Mouse (Mus musculus) bone marrow, adult 2 months (tissue): ENCODE measurements at regions not wholly inside any gene's neighbourhood (a gene's known extent, or its start where the extent isn't known, plus 50 kb on each side); places are given as distances from the start of the nearest gene placed in this dataset.

ENCODE experiments used
- H3K27ac ChIP-seq: fragments of 200-500 bp; 2 replicates; pipeline ENCODE4 v1.5.1; 2012; ENCODE audit warnings: low read depth, mild to moderate bottlenecking, control low read depth, inconsistent platforms, low read length; ENCODE audit not compliant: control insufficient read depth, poor library complexity, insufficient read depth
- H3K4me1 ChIP-seq: fragments of 200-500 bp; 2 replicates; pipeline ENCODE4 v1.6.1; 2011; ENCODE audit warnings: low read length; ENCODE audit not compliant: control insufficient read depth, insufficient read depth
- H3K4me3 ChIP-seq: fragments of 200-500 bp; replicated peaks from 2 replicates; pipeline ENCODE3; 2011; ENCODE audit warnings: mild to moderate bottlenecking, low read depth, low read length, control low read depth; ENCODE audit not compliant: control insufficient read depth
- CTCF ChIP-seq: fragments of 200-500 bp; IDR thresholded peaks from 2 replicates; pipeline ENCODE4 v1.5.1; 2011; ENCODE audit warnings: low read length, control low read depth; ENCODE audit not compliant: control insufficient read depth, insufficient read depth
- POLR2A ChIP-seq: fragments of 200-500 bp; IDR thresholded peaks from 2 replicates; pipeline ENCODE4 v1.6.1; 2011; ENCODE audit warnings: low read depth, mild to moderate bottlenecking, control low read depth, low read length, borderline replicate concordance; ENCODE audit not compliant: control insufficient read depth
- WGBS: fragments of 180-500 bp; shearing (Covaris S2); methylation state at CpG from one replicate; pipeline ENCODE4 v1.1.7; 2018; 5-methylcytosine and 5-hydroxymethylcytosine counted together

DNA sequence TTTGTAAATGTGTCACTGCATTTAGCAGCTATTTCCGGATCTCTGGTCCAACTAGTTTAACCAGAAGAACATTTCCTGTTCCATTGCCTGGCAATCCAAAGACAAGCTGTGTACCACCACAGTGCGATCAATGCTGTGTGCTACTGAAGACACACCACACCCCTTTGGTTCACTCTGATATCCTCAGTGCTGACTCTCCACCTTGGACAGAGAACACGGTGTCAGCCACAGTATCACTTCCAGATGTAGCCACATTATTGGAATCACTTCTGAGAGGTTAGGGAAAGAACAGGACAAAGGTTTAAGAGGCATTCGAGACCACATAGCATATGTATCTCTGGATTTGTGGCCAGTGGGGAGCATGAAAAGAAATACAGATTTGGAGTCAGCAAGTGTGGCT, 264.4 kb upstream of the Cdyl start:
- TF ChIP-seq POLR2A: no peak
- no peak for TF ChIP-seq CTCF
- no peak overlapping the region for H3K27ac ChIP-seq
- H3K4me3 ChIP-seq: no peak overlapping the region
- 60% methylated on average over 4 of the region's 4 CpGs for WGBS
- H3K4me1 ChIP-seq: no peaks in the 10 kb centered on the region; the same call in 1 of the 2 replicates

DNA sequence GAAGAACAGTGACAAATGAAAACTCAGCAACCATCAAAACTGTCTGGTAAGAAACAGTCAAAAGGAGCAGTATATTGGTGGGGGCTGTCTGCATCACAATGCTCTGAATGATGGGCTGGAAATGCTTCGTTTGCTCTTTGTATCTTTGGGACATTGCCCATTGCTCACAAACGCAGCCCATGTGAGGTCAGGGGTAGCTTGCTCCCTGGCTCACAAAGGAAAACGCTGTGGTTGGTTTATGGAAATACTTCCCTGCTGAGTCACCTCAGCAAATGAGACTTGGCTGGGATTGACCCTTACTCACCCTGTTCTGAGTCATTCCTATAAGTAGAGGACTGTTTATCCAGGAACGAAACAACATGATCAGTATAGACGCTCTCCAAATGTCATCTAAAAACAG, 264.0 kb upstream of the Cdyl start:
- 55% methylated on average over 5 of the region's 5 CpGs for WGBS

DNA sequence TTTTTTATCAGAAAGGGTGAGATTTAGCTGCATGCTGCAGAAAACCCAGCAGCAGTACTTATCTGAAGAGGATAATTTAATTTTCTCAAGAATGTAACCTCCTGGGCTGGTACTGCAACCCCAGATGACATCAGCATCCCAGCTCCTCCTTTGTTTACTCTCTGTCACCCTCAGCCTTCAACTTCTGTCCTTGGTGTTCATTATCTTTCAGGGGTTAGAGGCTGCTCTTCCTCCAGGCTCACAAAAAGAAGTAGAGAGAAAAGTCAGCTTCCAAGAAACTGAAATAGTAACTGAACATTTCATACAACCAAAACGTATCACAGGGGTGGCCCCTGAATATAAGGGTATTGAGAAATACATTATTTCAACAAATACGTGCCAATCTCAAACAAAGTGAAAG, 262.5 kb upstream of the Cdyl start:
- WGBS: 39% methylated on average over 2 of the region's 2 CpGs

More for the DNA sequence above, 264.0 kb upstream of the Cdyl start:
- no peak overlapping the region for H3K4me3 ChIP-seq
- TF ChIP-seq POLR2A: no peak
- TF ChIP-seq CTCF: no peak
- H3K4me1 ChIP-seq: no peaks in the 10 kb centered on the region; the same call in 1 of the 2 replicates
- no peak overlapping the region for H3K27ac ChIP-seq

DNA sequence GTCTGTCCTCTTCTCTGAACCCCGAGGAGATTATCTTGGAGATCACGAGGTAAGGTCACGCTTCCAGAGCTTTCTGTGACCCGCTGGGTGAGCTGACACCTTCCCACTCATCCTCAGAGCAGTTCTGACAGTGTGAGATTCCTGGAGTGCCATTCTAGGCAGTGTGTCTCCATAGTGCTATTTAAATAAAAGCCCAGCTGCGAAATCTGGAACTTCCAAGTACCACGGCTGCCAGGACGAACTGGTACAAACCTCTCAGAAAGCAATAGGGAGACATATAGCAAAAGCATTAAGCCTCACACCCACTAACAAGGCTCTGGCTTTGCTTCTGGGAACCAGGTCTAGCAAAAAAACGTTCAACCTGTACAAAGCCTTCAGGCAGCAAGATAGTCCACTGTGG, 261.4 kb upstream of the Cdyl start:
- WGBS: 78% methylated on average over 8 of the region's 8 CpGs
- TF ChIP-seq POLR2A (no peak), CTCF (no peak)
- H3K4me1 ChIP-seq: no peaks in the 10 kb centered on the region; the same call in 1 of the 2 replicates
- no peak overlapping the region for H3K4me3 ChIP-seq
- no peak overlapping the region for H3K27ac ChIP-seq

More for the DNA sequence above, 262.5 kb upstream of the Cdyl start:
- Histone ChIP-seq H3K4me1 (no peaks in the 10 kb centered on the region; the same call in 1 of the 2 replicates), H3K27ac (no peak overlapping the region), H3K4me3 (no peak overlapping the region)
- no peak for TF ChIP-seq POLR2A
- TF ChIP-seq CTCF: no peak

DNA sequence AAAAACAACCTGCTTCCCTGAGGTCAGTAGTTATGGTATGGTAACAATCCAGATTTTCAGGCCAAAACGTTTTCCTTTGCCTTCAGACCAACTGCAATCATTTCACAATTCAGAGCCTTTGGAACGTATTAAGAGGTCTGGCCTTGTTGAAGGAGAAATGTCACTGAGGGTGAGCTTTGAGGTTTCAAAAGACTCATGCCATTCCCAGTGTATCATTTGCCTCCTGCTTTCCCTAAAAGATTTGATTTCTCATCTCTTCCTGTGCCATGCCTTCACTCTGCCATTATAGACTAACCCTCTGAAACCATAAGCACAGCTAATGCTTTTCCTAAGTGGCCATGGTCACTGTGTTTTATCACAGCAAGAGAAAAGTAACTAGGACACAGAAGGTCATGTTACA, 256.8 kb upstream of the Cdyl start:
- Histone ChIP-seq H3K4me3 (no peak overlapping the region), H3K27ac (no peak overlapping the region), H3K4me1 (no peaks in the 10 kb centered on the region; the same call in 1 of the 2 replicates)
- TF ChIP-seq CTCF (no peak), POLR2A (no peak)
- 58% methylated on average over 2 of the region's 2 CpGs for WGBS

DNA sequence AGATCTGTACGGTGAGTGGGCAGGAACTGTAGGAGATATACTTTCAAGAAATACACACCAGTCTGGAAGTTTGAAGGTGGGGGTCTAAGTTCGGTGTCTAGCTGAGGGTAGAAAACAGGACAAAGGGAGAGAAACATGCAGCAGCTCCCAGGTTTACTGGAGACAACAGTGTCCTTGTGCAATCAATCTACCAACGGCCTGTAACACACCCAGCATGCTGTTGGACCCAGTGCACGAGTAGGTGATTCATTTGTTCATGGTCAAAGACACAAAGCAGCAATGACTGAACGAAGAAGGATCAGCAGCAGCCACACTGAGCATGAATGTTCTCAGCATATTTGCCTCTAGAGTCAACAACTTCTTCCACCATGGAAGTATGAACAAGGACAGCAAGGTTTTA, 255.2 kb upstream of the Cdyl start:
- TF ChIP-seq POLR2A (no peak), CTCF (no peak)
- WGBS: 53% methylated on average over 5 of the region's 5 CpGs
- H3K27ac ChIP-seq: no peak overlapping the region
- H3K4me1 ChIP-seq: no peaks in the 10 kb centered on the region; the same call in 1 of the 2 replicates
- H3K4me3 ChIP-seq: no peak overlapping the region

DNA sequence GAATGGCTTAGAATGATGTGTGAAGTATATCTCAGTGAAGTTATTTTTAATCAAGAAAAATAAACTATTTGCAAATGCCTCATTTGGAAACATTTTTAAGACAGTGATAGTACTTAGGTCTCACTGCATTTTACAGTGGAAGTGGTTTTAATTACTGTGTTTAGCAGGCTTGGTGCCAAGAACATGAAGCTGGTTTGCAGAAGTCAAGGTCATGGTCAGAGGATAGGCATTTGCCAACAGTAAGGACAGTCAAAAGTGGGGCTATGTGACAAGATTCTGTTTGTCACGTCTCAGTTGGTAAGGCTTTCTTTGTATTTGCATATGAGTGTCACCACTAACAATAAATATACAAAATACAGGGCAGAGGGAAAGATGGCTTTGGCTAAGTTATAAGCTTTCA, 254.2 kb upstream of the Cdyl start:
- Histone ChIP-seq H3K4me3 (no peak overlapping the region), H3K27ac (no peak overlapping the region), H3K4me1 (no peaks in the 10 kb centered on the region; the same call in 1 of the 2 replicates)
- no peak for TF ChIP-seq POLR2A
- 26% methylated on average over 1 of the region's 1 CpGs for WGBS

DNA sequence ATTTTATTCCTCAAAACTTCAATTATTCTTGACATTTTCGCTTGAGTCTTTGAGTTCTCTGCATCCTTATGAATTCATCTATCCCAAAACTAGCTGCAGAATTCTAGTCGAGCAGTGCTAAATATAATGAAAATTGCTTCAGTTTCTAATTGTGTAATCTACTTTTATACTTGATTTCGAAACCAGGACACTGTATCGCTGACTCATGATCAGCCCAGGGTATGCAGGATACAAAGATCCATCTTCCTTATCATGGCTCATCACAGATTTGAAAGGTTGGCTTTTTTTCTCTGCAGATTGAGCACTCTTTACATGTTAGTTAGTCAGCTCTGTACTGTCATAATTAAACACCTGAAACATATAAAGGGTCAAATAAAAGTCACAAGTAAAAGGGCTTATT, 242.1 kb upstream of the Cdyl start:
- no peak for TF ChIP-seq POLR2A
- no peak for TF ChIP-seq CTCF
- Histone ChIP-seq H3K27ac (no peak overlapping the region), H3K4me1 (no peaks in the 10 kb centered on the region), H3K4me3 (no peak overlapping the region)
- 52% methylated on average over 4 of the region's 4 CpGs for WGBS

DNA sequence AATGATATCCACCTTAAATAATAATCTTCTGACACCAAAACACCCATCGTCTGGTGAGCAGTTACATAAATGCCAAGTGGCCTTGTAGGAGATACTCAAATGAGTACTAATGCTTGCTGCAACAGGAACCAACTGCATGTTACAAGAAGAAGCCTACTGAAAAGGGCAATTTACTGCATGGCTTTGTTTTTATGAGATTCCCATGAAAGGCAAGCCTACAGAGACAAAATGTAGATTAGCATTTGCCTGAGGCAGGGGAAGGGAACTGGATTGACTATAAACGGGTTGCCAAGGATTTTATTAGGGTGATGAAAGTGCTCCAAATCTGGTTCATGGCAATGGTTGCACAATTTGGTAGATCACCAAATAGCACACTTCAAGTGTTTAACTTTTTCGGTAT, 239.6 kb upstream of the Cdyl start:
- no peaks in the 10 kb centered on the region for H3K4me1 ChIP-seq
- no peak overlapping the region for H3K4me3 ChIP-seq
- TF ChIP-seq POLR2A (no peak), CTCF (no peak)
- H3K27ac ChIP-seq: no peak overlapping the region
- 77% methylated on average over 3 of the region's 3 CpGs for WGBS

DNA sequence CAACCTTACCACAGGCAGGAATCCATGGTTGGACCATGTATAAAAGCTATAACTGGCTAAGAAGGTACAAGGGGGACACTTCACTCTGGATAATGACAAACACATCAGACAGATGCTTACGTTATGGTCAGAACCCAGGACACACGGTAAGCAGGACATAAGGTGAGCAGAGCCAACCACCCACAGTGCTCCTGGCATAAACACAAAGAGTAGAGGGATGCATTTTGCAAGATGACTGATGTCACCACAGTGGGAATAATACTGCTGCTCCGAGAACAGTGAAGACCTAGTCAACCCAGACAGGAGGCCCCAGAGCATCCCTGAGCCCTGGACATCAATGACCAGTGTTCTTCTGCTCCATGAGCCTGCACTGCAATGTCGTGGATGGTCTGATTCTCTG, 233.6 kb upstream of the Cdyl start:
- TF ChIP-seq CTCF: no peak
- no peak for TF ChIP-seq POLR2A
- Histone ChIP-seq H3K27ac (no peak overlapping the region), H3K4me3 (no peak overlapping the region), H3K4me1 (no peaks in the 10 kb centered on the region)
- 76% methylated on average over 4 of the region's 4 CpGs for WGBS
